Mouse (Mus musculus) neural tube, embryonic 15.5 days (tissue): ENCODE results near the gene Traf2. TPM values are rescaled to one million over a fixed set of nuclear protein-coding genes. Genes with fewer than 3 reads are reported as not detected.

Experiments used
- ATAC-seq: fragments of 200-750 bp; cut with Nextera tagmentation; 2 replicates; pipeline ENCODE4 v1.8.0; 2017; ENCODE audit warnings: mild to moderate bottlenecking, moderate TSS enrichment, moderate library complexity; ENCODE audit not compliant: low FRiP score
- H3K27ac ChIP-seq: fragments of 300-500 bp; sonication (generic); replicated peaks from 2 replicates; pipeline ENCODE4 v1.5.1; 2015; ENCODE audit warnings: mild to moderate bottlenecking, inconsistent platforms
- H3K27me3 ChIP-seq: fragments of 300-500 bp; sonication (generic); replicated peaks from 2 replicates; pipeline ENCODE4 v1.6.1; 2015; ENCODE audit warnings: inconsistent platforms
- H3K36me3 ChIP-seq: fragments of 300-500 bp; sonication (generic); 2 replicates; pipeline ENCODE4 v1.6.1; 2015; ENCODE audit warnings: inconsistent platforms
- H3K4me1 ChIP-seq: fragments of 300-500 bp; sonication (generic); 2 replicates; pipeline ENCODE4 v1.6.1; 2015; ENCODE audit warnings: inconsistent platforms
- H3K4me2 ChIP-seq: fragments of 300-500 bp; sonication (generic); 2 replicates; pipeline ENCODE4 v1.6.1; 2015; ENCODE audit warnings: inconsistent platforms, mild to moderate bottlenecking, moderate library complexity
- H3K4me3 ChIP-seq: fragments of 300-500 bp; sonication (generic); replicated peaks from 2 replicates; pipeline ENCODE4 v1.5.1; 2015; ENCODE audit warnings: mild to moderate bottlenecking, inconsistent platforms
- H3K9ac ChIP-seq: fragments of 300-500 bp; sonication (generic); replicated peaks from 2 replicates; pipeline ENCODE4 v1.6.1; 2015; ENCODE audit warnings: mild to moderate bottlenecking, inconsistent platforms
- H3K9me3 ChIP-seq: fragments of 300-500 bp; sonication (generic); replicated peaks from 2 replicates; pipeline ENCODE4 v1.6.1; 2016; ENCODE audit warnings: inconsistent platforms
- WGBS: fragments of 180-500 bp; shearing (Covaris S2); methylation state at CpG from one replicate; pipeline ENCODE4 v1.1.7; 2015; ENCODE audit warnings: mixed read lengths; 5-methylcytosine and 5-hydroxymethylcytosine counted together
- polyA plus RNA-seq: library from polyadenylated mRNA; unstranded; fragments of >200 nt; fragmentation: Nextera tagmentation; extraction: Ambion mirVana; gene quantifications from 2 replicates; pipeline ENCODE4 v1.2.1, GENCODE M21; 2015

Traf2 gene
- polyA plus RNA-seq, 1 experiment from 2014 or later, result 15.4 TPM

DNA sequence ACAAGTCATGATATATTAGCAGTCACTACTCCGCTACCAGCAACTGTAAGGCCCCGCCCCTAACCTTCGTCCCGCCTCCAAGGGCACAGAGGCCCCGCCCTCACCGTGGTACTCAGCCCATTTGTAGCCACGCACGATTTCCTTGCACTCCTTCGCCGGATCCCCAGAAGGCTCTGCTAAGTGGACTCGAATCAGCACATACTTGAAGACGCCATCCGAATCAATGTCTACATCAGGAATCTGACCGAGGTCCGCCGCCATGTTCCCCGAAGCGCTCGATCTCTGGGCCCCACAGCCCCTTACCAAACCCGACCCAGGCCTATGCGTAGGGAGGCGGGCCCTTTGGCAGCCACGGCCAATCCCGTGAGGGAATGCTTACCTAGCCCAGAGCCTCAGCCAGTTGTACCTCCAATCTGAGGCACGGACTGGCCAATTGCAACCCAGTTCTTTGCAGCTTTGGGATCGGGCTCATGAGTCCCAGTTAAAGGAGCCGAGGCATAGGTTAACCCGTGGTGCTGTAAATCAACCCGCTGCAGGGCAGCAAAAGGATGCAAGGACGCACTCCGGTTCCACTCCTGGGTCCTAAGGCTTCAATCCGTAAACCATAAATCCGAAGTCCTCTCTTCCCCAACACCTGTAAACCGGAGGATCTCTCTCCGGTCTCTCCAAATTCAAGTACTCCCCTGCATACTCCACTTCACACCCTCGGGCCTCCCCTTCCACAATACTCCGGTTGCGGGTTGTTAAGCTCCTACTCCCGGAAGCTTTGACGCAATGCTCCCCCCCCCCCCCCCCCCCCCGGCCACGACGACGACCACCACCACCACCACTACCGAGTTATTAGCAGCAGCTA lies 28.1 kb upstream of the Traf2 start, which contains the start of the genes Mamdc4 and Phpt1:
Mamdc4 (minus strand) TSS at position 267 of the 853 bp plus-strand sequence.
Phpt1 (minus strand) TSS at position 646 of the 853 bp plus-strand sequence.
- ATAC-seq, result peak; percentile 97
- WGBS, result under 1% methylated on average over 42 of the region's 45 CpGs
- no peaks in the 10 kb centered on the region for H3K9me3 ChIP-seq
- H3K27ac ChIP-seq, result peak within 1 kb of the TSS; percentile 95
- peak within 1 kb of the TSS; percentile 82 for H3K4me2 ChIP-seq
- peaks cover 20% of the 10 kb centered on the region for H3K36me3 ChIP-seq
- H3K4me3 ChIP-seq, result peak within 1 kb of the TSS; percentile 64
- peaks cover 38% of the 10 kb centered on the region for H3K27me3 ChIP-seq
- H3K4me1 ChIP-seq, result peaks cover 61% of the 10 kb centered on the region
- H3K9ac ChIP-seq, result peak within 1 kb of the TSS; percentile 51

DNA sequence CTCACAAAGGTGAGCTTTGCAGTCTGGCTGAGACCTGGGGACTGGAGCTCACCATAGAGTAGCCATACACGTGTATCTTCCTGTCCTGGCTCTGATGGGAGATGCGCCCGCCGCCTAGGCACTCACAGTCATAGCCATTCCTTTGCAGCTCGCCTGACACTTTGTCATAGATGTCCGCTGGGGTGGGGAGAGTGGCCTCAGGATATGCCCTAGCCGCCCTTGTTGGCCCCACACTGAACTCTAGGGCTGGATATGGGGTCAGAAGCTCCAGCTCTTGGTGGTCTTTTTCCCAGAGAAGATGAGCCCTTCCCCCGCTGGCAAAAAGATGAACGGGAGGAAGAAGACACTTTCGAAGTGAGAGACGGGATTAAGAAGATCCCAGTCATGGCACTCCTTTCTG lies 27.4 kb upstream of the Traf2 start:
- H3K4me2 ChIP-seq, result peak overlapping the region; percentile 82
- H3K9me3 ChIP-seq, result no peaks in the 10 kb centered on the region
- H3K4me3 ChIP-seq, result peak overlapping the region; percentile 64
- H3K4me1 ChIP-seq, result peaks cover 54% of the 10 kb centered on the region
- ATAC-seq, result peak; percentile 5; the same call in 1 of the 2 replicates
- H3K27ac ChIP-seq, result peak overlapping the region; percentile 95
- WGBS, result 13% methylated on average over 11 of the region's 11 CpGs
- peaks cover 26% of the 10 kb centered on the region for H3K36me3 ChIP-seq
- H3K9ac ChIP-seq, result peak overlapping the region; percentile 51
- H3K27me3 ChIP-seq, result peaks cover 32% of the 10 kb centered on the region

DNA sequence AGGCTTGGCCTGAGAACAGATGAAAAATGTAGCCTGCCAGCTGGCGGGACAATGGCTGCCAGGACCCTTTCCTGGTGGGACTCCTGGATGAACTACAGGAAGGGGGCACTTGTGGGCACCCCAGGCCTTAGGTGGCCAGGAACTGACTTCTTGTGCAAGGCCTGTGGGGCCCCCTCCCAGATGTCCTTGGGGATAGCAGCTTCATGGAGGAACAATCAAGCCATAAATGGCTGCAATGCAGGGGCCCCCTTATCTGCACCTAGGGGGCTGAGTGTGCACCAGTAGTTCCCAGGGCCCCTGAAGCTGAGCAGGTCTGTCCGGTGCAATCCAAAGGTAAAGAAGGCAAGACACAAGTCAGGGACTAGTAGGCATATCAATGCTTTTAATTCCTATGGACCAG lies 26.3 kb upstream of the Traf2 start:
- Histone ChIP-seq H3K4me3 (peak overlapping the region; percentile 64), H3K4me2 (peak overlapping the region; percentile 82), H3K27me3 (peaks cover 21% of the 10 kb centered on the region), H3K4me1 (peaks cover 44% of the 10 kb centered on the region), H3K36me3 (peaks cover 29% of the 10 kb centered on the region), H3K27ac (no peak overlapping the region), H3K9ac (no peak overlapping the region), H3K9me3 (no peaks in the 10 kb centered on the region)
- 86% methylated on average over 2 of the region's 2 CpGs for WGBS
- no peak for ATAC-seq

DNA sequence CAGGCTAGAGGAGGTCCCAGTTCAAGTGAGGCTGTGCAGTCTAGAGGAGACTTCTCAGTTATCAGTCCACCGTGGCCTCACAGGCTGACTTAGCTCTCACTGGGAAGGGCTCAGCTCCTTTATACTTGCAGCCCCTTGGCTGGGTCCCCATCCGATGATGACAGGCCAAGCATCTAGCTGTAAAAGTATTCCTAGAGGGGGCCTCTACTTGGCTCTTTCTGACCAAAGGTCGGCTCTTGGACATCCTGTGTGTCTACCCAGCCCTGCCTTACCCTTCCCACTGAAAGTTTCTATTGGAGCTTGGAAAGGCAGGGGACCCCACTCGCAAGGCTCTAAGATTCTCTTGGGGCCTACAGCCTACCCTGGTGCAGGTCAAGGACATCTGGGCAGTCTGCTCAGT lies 24.5 kb upstream of the Traf2 start:
- Histone ChIP-seq H3K27me3 (peaks cover 2% of the 10 kb centered on the region), H3K36me3 (peaks cover 25% of the 10 kb centered on the region), H3K4me1 (peaks cover 29% of the 10 kb centered on the region), H3K9me3 (no peaks in the 10 kb centered on the region), H3K4me3 (no peak overlapping the region), H3K9ac (no peak overlapping the region), H3K4me2 (no peak overlapping the region), H3K27ac (no peak overlapping the region)
- WGBS, result 94% methylated on average over 4 of the region's 4 CpGs
- no peak for ATAC-seq

DNA sequence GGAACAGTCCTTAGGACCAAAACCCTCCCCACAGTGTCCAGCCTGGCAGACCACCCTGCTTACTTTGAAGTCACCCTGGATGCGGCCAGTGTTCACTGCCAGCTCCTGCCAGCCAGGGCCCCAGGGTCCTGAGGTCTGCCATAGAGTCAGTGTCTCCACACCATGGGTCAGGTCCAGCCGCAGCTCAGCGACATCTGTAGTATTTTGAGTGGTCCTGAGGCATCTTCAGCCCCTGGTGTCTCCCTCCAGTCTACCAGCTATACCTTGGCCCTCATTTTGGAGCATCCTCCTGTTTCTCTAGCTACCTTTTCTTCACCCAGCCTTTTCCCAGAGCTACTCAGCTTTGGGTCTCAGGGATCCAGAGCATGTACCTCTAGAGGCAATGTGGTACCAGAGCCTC lies 22.6 kb upstream of the Traf2 start:
- H3K4me1 ChIP-seq, result peaks cover 18% of the 10 kb centered on the region
- H3K4me3 ChIP-seq, result no peak overlapping the region
- H3K27me3 ChIP-seq, result no peaks in the 10 kb centered on the region
- peaks cover 33% of the 10 kb centered on the region for H3K36me3 ChIP-seq
- H3K27ac ChIP-seq, result no peak overlapping the region
- no peak for ATAC-seq
- 98% methylated on average over 3 of the region's 3 CpGs for WGBS
- H3K9ac ChIP-seq, result no peak overlapping the region
- H3K4me2 ChIP-seq, result no peak overlapping the region
- H3K9me3 ChIP-seq, result no peaks in the 10 kb centered on the region

DNA sequence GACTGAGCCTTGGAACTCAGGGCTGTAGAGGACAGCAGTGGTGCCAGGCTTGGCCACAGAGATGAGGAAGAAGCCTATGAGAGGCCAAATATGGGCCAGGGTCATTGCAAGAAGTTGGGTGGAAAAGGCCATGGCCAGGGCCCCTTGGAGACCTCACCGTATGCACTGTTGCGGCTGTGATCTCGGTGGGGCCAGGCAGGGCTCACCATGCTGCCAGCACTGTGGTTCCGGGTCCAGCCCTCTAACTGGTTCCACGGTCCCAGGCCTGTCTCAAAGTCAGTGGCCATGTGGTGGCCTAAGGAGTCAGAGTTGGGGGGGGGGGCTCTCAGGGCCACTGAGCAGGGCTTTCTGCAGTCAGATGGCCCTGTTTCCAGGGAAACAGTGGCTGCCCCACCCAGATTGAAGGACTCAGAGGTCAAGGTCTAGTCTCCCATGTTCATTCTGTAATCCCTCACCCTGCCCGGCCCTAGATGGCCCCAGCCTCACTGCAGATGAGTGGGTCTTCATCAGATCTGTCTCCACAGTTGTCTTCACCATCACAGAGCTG lies 21.8 kb upstream of the Traf2 start:
- no peak overlapping the region for H3K4me3 ChIP-seq
- H3K4me1 ChIP-seq, result peaks cover 12% of the 10 kb centered on the region
- no peak overlapping the region for H3K27ac ChIP-seq
- H3K9me3 ChIP-seq, result no peaks in the 10 kb centered on the region
- H3K9ac ChIP-seq, result no peak overlapping the region
- no peak for ATAC-seq
- peaks cover 41% of the 10 kb centered on the region for H3K36me3 ChIP-seq
- no peak overlapping the region for H3K4me2 ChIP-seq
- no peaks in the 10 kb centered on the region for H3K27me3 ChIP-seq
- WGBS, result 88% methylated on average over 6 of the region's 6 CpGs

DNA sequence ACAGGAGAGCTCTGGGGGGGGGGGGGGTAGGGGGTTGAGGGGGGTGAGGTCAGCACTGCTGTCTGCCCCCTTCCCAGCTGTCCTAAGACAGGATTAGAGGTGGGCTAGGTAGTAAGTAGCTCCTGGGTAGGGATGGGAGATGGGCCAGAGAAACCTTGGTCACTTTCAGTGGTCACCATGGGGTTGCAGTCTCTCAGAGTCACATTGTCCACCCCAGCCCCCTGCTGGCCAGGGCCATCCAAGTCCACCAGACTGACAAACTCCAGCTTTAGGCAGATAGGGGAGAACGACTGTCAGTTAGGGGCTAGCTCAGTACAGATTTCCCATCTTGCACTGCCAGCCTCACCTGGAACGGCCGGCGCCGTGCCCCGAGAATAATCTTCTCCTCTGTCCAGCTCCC lies 19.8 kb upstream of the Traf2 start:
- Histone ChIP-seq H3K27ac (no peak overlapping the region), H3K27me3 (no peaks in the 10 kb centered on the region), H3K4me1 (no peaks in the 10 kb centered on the region), H3K9ac (no peak overlapping the region), H3K36me3 (peaks cover 61% of the 10 kb centered on the region), H3K9me3 (no peaks in the 10 kb centered on the region), H3K4me2 (no peak overlapping the region), H3K4me3 (no peak overlapping the region)
- WGBS, result 88% methylated on average over 6 of the region's 6 CpGs
- ATAC-seq, result no peak

DNA sequence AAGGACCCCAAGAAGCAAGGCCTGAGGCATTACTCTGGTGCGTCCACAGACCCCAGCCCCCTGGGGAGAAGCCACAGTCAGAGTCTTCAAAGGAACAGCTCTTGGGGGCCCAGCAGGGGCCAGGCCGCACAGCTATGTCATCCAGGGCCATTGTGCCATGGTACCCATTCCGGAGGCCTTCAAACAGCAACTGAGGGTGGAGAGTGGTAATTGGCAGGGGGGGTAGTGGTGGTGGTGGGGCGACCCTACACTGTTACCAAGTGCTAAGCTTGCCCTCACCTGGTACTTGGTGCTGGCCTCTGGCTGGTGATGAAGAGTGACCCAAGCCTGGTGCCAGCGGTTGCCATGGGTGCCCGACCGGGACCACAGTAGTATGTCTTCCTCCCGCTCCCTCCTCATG lies 19.0 kb upstream of the Traf2 start:
- Histone ChIP-seq H3K4me1 (no peaks in the 10 kb centered on the region), H3K9ac (no peak overlapping the region), H3K36me3 (peaks cover 64% of the 10 kb centered on the region), H3K27me3 (no peaks in the 10 kb centered on the region), H3K9me3 (no peaks in the 10 kb centered on the region), H3K4me2 (no peak overlapping the region), H3K27ac (no peak overlapping the region), H3K4me3 (no peak overlapping the region)
- 87% methylated on average over 8 of the region's 8 CpGs for WGBS
- ATAC-seq, result 0 out of 2 replicates have a peak, but pooled peaks have one; percentile 7

DNA sequence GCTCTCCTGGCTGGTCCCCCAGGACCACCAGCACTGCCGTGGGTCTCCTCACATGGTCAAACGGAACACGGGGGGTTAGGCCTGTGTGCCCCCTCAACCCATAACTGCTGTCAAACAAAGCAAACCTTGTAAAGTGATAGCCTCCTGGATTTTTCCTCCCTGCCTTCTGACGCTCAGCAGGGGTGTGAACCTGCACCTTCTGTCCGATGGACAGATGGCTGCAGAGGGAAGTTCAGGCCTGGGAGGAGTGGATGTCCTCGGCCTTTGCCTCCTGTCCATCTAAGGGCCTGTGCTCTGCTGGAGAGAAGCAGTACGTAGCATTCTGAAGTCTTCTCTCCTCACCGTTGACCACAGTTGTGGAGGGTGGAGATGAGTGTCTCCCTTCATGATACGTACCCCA lies 15.2 kb upstream of the Traf2 start:
- H3K36me3 ChIP-seq, result peaks cover 56% of the 10 kb centered on the region
- no peak overlapping the region for H3K9ac ChIP-seq
- peaks cover 22% of the 10 kb centered on the region for H3K4me1 ChIP-seq
- H3K4me3 ChIP-seq, result no peak overlapping the region
- no peaks in the 10 kb centered on the region for H3K9me3 ChIP-seq
- no peaks in the 10 kb centered on the region for H3K27me3 ChIP-seq
- no peak overlapping the region for H3K4me2 ChIP-seq
- 91% methylated on average over 9 of the region's 9 CpGs for WGBS
- H3K27ac ChIP-seq, result no peak overlapping the region
- ATAC-seq, result no peak

DNA sequence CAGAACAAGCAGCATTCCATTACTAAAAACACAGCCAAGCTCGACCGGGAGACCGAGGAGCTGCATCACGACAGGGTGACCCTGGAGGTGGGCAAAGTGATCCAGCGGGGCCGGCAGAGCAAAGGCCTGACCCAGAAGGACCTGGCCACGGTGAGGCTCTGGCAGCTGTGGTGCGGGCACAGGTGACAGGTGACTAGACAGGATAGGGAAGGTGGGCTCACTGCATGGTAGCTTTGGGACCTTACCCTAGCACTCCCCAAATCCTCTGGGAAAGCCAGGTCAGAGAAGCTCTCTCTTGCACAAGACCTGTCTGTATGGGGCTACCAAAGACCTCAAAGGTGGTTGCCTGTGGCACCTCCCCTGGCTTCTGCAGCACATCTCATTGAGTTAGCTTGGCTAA lies 13.8 kb upstream of the Traf2 start:
- Histone ChIP-seq H3K4me2 (no peak overlapping the region), H3K9ac (no peak overlapping the region), H3K27ac (no peak overlapping the region), H3K4me1 (peaks cover 30% of the 10 kb centered on the region), H3K27me3 (no peaks in the 10 kb centered on the region), H3K36me3 (peaks cover 54% of the 10 kb centered on the region), H3K4me3 (no peak overlapping the region), H3K9me3 (no peaks in the 10 kb centered on the region)
- WGBS, result 94% methylated on average over 8 of the region's 8 CpGs
- no peak for ATAC-seq

DNA sequence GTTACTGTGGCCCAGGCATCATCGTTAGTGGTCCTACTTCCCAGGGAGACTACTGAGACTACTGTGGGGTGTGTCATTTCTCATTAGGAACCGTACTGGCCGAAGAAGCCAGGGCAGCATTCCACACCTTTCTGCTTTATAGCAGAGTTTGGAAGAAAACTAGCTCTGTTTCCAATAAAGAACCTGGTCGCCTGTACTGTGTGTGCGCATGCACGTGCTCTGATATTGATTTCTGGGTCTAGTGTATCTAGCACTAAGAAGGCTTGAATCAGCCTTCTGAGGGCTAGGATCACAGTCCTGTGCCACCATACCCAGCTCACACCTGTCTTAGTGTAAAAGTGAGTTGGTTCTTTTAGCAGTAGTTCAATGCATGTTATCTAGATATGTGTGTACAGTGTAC lies 12.0 kb upstream of the Traf2 start:
- peak overlapping the region; percentile 84 for H3K4me2 ChIP-seq
- peak overlapping the region; percentile 87 for H3K4me3 ChIP-seq
- WGBS, result 76% methylated on average over 6 of the region's 6 CpGs
- H3K36me3 ChIP-seq, result peaks cover 42% of the 10 kb centered on the region
- no peaks in the 10 kb centered on the region for H3K9me3 ChIP-seq
- ATAC-seq, result no peak
- H3K27me3 ChIP-seq, result no peaks in the 10 kb centered on the region
- peaks cover 30% of the 10 kb centered on the region for H3K4me1 ChIP-seq
- H3K27ac ChIP-seq, result no peak overlapping the region
- H3K9ac ChIP-seq, result peak overlapping the region; percentile 97

DNA sequence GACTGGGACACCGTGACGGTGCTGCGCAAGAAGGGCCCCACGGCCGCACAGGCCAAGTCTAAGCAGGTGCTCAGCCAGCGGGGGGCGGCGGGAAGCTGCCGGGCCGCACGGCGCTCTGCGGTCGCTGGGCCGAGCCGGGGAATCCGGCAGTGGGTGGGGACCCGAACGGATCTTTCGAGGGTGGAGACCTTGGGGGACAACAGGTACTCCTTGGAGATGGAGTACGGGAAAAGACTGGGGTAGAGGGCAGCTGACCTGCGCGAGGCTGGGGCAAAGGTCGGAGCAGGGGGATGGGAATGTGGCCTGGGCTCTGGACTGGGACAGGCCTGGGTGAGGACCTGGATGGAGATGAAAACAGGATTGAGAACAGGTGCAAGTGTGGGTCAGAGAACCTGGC lies 11.2 kb upstream of the Traf2 start:
- Histone ChIP-seq H3K4me1 (peaks cover 30% of the 10 kb centered on the region), H3K27ac (peak overlapping the region; percentile 80), H3K9me3 (no peaks in the 10 kb centered on the region), H3K9ac (peak overlapping the region; percentile 97), H3K4me3 (peak overlapping the region; percentile 87), H3K36me3 (peaks cover 34% of the 10 kb centered on the region), H3K4me2 (peak overlapping the region; percentile 84), H3K27me3 (no peaks in the 10 kb centered on the region)
- under 1% methylated on average over 24 of the region's 24 CpGs for WGBS
- ATAC-seq, result 0 out of 2 replicates have a peak, but pooled peaks have one; percentile 16
